ENCODE assay signal across 14 mouse cellular contexts in genomic region chr6:147145753-147146152, GRCm38 (mm10). TPM values are rescaled to one million over a fixed set of nuclear protein-coding genes. Genes with fewer than 3 reads are reported as not detected.
DNase-seq lines count a peak whose midpoint lies in the region; ATAC-seq and TF ChIP-seq lines count a peak whose summit lies in the region.
"Had no signal": no experiment of that assay in that cellular context is flagged by ENCODE, and none has a peak within 500 bp of the region (broad histone marks: within the 10 kb centered on the region; RNA-seq: fewer than 3 reads in every experiment).

No protein-coding gene starts in this region.

- no peak overlapping the region for H3K9ac ChIP-seq in heart, embryonic 11.5 days (ENCODE audit: low read depth, low read length)
- no peak overlapping the region for H3K9ac ChIP-seq in hindbrain, embryonic 11.5 days (ENCODE audit: low read depth, low read length)
- no peak overlapping the region for H3K9ac ChIP-seq in hindbrain, postnatal 0 days (replicated peaks; ENCODE audit: low read length)
- no peak overlapping the region for H3K9ac ChIP-seq in midbrain, embryonic 13.5 days (replicated peaks)
- H3K9ac ChIP-seq in midbrain, embryonic 11.5 days (ENCODE audit: low read length): no peak overlapping the region
- H3K9ac ChIP-seq: liver, postnatal 0 days had no signal

- no peaks in the 10 kb centered on the region for H3K9me3 ChIP-seq in heart, embryonic 11.5 days (replicated peaks; ENCODE audit: control insufficient read depth, low read length)
- no peaks in the 10 kb centered on the region for H3K9me3 ChIP-seq in hindbrain, embryonic 11.5 days (ENCODE audit: control insufficient read depth, low read length)
- no peaks in the 10 kb centered on the region for H3K9me3 ChIP-seq in hindbrain, postnatal 0 days (ENCODE audit: low read length)
- H3K9me3 ChIP-seq in midbrain, embryonic 13.5 days: no peaks in the 10 kb centered on the region
- H3K9me3 ChIP-seq in midbrain, embryonic 11.5 days (ENCODE audit: control insufficient read depth, low read length): no peaks in the 10 kb centered on the region

- ATAC-seq in heart, embryonic 11.5 days (replicated peaks; ENCODE audit: insufficient number of reproducible peaks, low FRiP score, low TSS enrichment): no peak
- peak; percentile 23; the same call in 1 of the 2 replicates for ATAC-seq in hindbrain, embryonic 11.5 days (ENCODE audit: low FRiP score)
- no peak; the same call in 1 of the 2 replicates for ATAC-seq in hindbrain, postnatal 0 days
- peak; percentile 12 for ATAC-seq in midbrain, embryonic 13.5 days
- no peak for ATAC-seq in midbrain, embryonic 11.5 days (ENCODE audit: low FRiP score)
- ATAC-seq: liver, postnatal 0 days had no signal

- H3K4me1 ChIP-seq in heart, embryonic 11.5 days (ENCODE audit: control insufficient read depth, insufficient read depth, low read length): peaks cover 15% of the 10 kb centered on the region
- H3K4me1 ChIP-seq in hindbrain, embryonic 11.5 days (replicated peaks; ENCODE audit: control insufficient read depth, insufficient read depth, low read length): no peaks in the 10 kb centered on the region; the same call in 1 of the 2 replicates
- H3K4me1 ChIP-seq in hindbrain, postnatal 0 days (ENCODE audit: insufficient read depth, low read length): peaks cover 6% of the 10 kb centered on the region
- H3K4me1 ChIP-seq in midbrain, embryonic 13.5 days (replicated peaks): peaks cover 7% of the 10 kb centered on the region; the same call in 1 of the 2 replicates
- H3K4me1 ChIP-seq in midbrain, embryonic 11.5 days (ENCODE audit: control insufficient read depth, insufficient read depth, low read length): no peaks in the 10 kb centered on the region

- no peak overlapping the region for H3K4me2 ChIP-seq in heart, embryonic 11.5 days
- H3K4me2 ChIP-seq in hindbrain, embryonic 11.5 days (replicated peaks; ENCODE audit: low read depth, low read length): no peak overlapping the region
- no peak overlapping the region for H3K4me2 ChIP-seq in hindbrain, postnatal 0 days (ENCODE audit: low read depth, low read length)
- no peak overlapping the region for H3K4me2 ChIP-seq in midbrain, embryonic 13.5 days (replicated peaks)
- H3K4me2 ChIP-seq in midbrain, embryonic 11.5 days: no peak overlapping the region

- H3K27ac ChIP-seq in heart, embryonic 11.5 days (ENCODE audit: low read depth, low read length): peak overlapping the region; percentile 65; the same call in 1 of the 2 replicates
- H3K27ac ChIP-seq in hindbrain, embryonic 11.5 days (ENCODE audit: low read depth, low read length): no peak overlapping the region
- no peak overlapping the region for H3K27ac ChIP-seq in hindbrain, postnatal 0 days
- no peak overlapping the region for H3K27ac ChIP-seq in midbrain, embryonic 13.5 days
- H3K27ac ChIP-seq in midbrain, embryonic 11.5 days (ENCODE audit: low read depth, low read length): no peak overlapping the region
- H3K27ac ChIP-seq: kidney, postnatal 0 days had no signal

- 40% methylated on average over 10 of the region's 10 CpGs for WGBS in heart, embryonic 11.5 days (ENCODE audit: insufficient replicate concordance)
- WGBS in hindbrain, embryonic 11.5 days: 54% methylated on average over 10 of the region's 10 CpGs
- WGBS in hindbrain, postnatal 0 days: 43% methylated on average over 10 of the region's 10 CpGs
- 69% methylated on average over 10 of the region's 10 CpGs for WGBS in midbrain, embryonic 13.5 days
- 61% methylated on average over 10 of the region's 10 CpGs for WGBS in midbrain, embryonic 11.5 days

- no peaks in the 10 kb centered on the region for H3K36me3 ChIP-seq in heart, embryonic 11.5 days (ENCODE audit: control insufficient read depth, insufficient read depth, low read length)
- H3K36me3 ChIP-seq in hindbrain, embryonic 11.5 days (ENCODE audit: control insufficient read depth, insufficient read depth, low read length): no peaks in the 10 kb centered on the region
- H3K36me3 ChIP-seq in hindbrain, postnatal 0 days (ENCODE audit: insufficient read depth, low read length): no peaks in the 10 kb centered on the region
- H3K36me3 ChIP-seq in midbrain, embryonic 13.5 days: no peaks in the 10 kb centered on the region
- H3K36me3 ChIP-seq in midbrain, embryonic 11.5 days (ENCODE audit: control insufficient read depth, insufficient read depth, low read length): no peaks in the 10 kb centered on the region

- no peak overlapping the region for H3K4me3 ChIP-seq in heart, embryonic 11.5 days (ENCODE audit: low read depth, low read length)
- no peak overlapping the region for H3K4me3 ChIP-seq in hindbrain, embryonic 11.5 days (ENCODE audit: low read depth, low read length)
- H3K4me3 ChIP-seq in hindbrain, postnatal 0 days (ENCODE audit: low read length): no peak overlapping the region
- H3K4me3 ChIP-seq in midbrain, embryonic 13.5 days (replicated peaks): no peak overlapping the region
- H3K4me3 ChIP-seq in midbrain, embryonic 11.5 days (ENCODE audit: low read depth, low read length): no peak overlapping the region
- H3K4me3 ChIP-seq: myocyte had no signal

- DNase-seq in heart, adult 18-20 months: no peak
- no peak for DNase-seq in hindbrain, embryonic 11.5 days (ENCODE audit: low spot score)
- no peak for DNase-seq in hindbrain, postnatal 0 days (ENCODE audit: low spot score)
- no peak for DNase-seq in midbrain, embryonic 11.5 days (ENCODE audit: low spot score, missing footprints)
- no peak for DNase-seq in layer of hippocampus, adult 9-10 months (ENCODE audit: low spot score)
- DNase-seq: gastrocnemius, postnatal 36 days; kidney, adult 18-20 months; liver, postnatal 0 days; thymus, postnatal 14 days had no signal

- no peaks in the 10 kb centered on the region for H3K27me3 ChIP-seq in heart, embryonic 11.5 days (ENCODE audit: control insufficient read depth, insufficient read depth, low read length)
- no peaks in the 10 kb centered on the region for H3K27me3 ChIP-seq in hindbrain, embryonic 11.5 days (ENCODE audit: control insufficient read depth, insufficient read depth, low read length)
- H3K27me3 ChIP-seq in hindbrain, postnatal 0 days (ENCODE audit: insufficient read depth, low read length): no peaks in the 10 kb centered on the region
- H3K27me3 ChIP-seq in midbrain, embryonic 13.5 days: no peaks in the 10 kb centered on the region
- H3K27me3 ChIP-seq in midbrain, embryonic 11.5 days (ENCODE audit: control insufficient read depth, insufficient read depth, low read length): no peaks in the 10 kb centered on the region

- no peak for TF ChIP-seq CTCF in hindbrain, postnatal 0 days (IDR thresholded peaks at IDR 0.05; ENCODE audit: low read depth)

RNA-seq across cellular contexts. Expression of gene Klhl42, which starts 54.6 kb away (rescaled TPM):
- polyA plus RNA-seq in heart, embryonic 11.5 days (2014; fragmentation: Nextera tagmentation; extraction: Ambion mirVana): 6.2 and 6.3 TPM in 2 replicates
- 1 to 10 TPM; 4.2 to 5.0 TPM for total RNA-seq in heart, adult 18-20 months (2021)
- polyA plus RNA-seq in hindbrain, embryonic 11.5 days (2014; fragmentation: Nextera tagmentation; extraction: Ambion mirVana): 9.0 and 9.9 TPM in 2 replicates
- 29.7 and 31.7 TPM in 2 replicates for total RNA-seq in hindbrain, postnatal 0 days (2014; rRNA removed)
- 5.4 and 5.7 TPM in 2 replicates for polyA plus RNA-seq in hindbrain, postnatal 0 days (2015; fragmentation: Nextera tagmentation; extraction: Ambion mirVana)
- 5.2 and 5.8 TPM in 2 replicates for polyA plus RNA-seq in midbrain, embryonic 13.5 days (2015; fragmentation: Nextera tagmentation; extraction: Ambion mirVana)
- polyA plus RNA-seq in midbrain, embryonic 11.5 days (2014; fragmentation: Nextera tagmentation; extraction: Ambion mirVana): 8.6 and 9.3 TPM in 2 replicates

RNA-seq across cellular contexts. Expression of gene Mansc4, which starts 58.9 kb away (rescaled TPM):
- 0.37 and 0.59 TPM in 2 replicates for polyA plus RNA-seq in heart, embryonic 11.5 days (2014; fragmentation: Nextera tagmentation; extraction: Ambion mirVana)
- total RNA-seq in heart, adult 18-20 months (2021): not detected
- 0.92 and 0.96 TPM in 2 replicates for polyA plus RNA-seq in hindbrain, embryonic 11.5 days (2014; fragmentation: Nextera tagmentation; extraction: Ambion mirVana)
- total RNA-seq in hindbrain, postnatal 0 days (2014; rRNA removed): 0.40 and 1.7 TPM in 2 replicates
- polyA plus RNA-seq in hindbrain, postnatal 0 days (2015; fragmentation: Nextera tagmentation; extraction: Ambion mirVana): 1.4 and 2.0 TPM in 2 replicates
- polyA plus RNA-seq in midbrain, embryonic 13.5 days (2015; fragmentation: Nextera tagmentation; extraction: Ambion mirVana): 0.52 and 0.53 TPM in 2 replicates
- 0.72 and 0.83 TPM in 2 replicates for polyA plus RNA-seq in midbrain, embryonic 11.5 days (2014; fragmentation: Nextera tagmentation; extraction: Ambion mirVana)
- total RNA-seq: adrenal gland, adult 2 months; gastrocnemius, postnatal 36 days had no signal
- polyA plus RNA-seq: liver, postnatal 0 days had no signal

Comparison
In these comparisons a context has a peak if more than half of its experiments do, and no peak if none do; other contexts are left out.
1. ATAC-seq: peak in hindbrain, embryonic 11.5 days (single experiment) and midbrain, embryonic 13.5 days (single experiment); none in heart, embryonic 11.5 days (single experiment), hindbrain, postnatal 0 days (single experiment) and midbrain, embryonic 11.5 days (single experiment).